Comparison of ENCODE assay signal across 21 mouse cellular contexts in the genomic region with DNA sequence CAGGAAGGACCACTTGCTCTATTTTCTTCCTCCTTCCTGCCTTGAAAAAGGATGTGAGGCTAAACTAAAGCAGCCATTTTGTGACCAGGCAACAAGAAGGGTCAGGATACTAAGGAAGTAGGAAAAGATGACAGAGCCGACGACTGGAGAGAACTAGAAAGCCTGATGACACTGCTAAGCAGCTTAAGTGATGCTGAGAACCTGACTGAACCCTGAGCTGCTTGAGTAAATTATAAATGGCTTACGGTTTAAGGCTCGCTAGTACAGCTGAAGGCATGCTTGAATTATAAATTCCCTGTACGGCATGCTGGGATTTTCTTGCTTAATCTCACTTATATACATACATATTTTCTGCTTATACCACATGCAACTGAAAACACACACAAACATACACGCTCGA.
"Had no signal": no experiment of that assay in that cellular context is flagged by ENCODE, and none has a peak within 500 bp of the region (broad histone marks: within the 10 kb centered on the region; RNA-seq: fewer than 3 reads in every experiment).

No protein-coding gene starts in this region.

- H3K4me3 ChIP-seq: intestine, embryonic 15.5 days; kidney, embryonic 15.5 days; limb, embryonic 12.5 days; limb, embryonic 15.5 days; midbrain, embryonic 12.5 days; neural tube, embryonic 12.5 days; neural tube, embryonic 15.5 days; stomach, embryonic 15.5 days had no signal

- H3K4me1 ChIP-seq: limb, embryonic 12.5 days; midbrain, embryonic 12.5 days; neural tube, embryonic 12.5 days; neural tube, embryonic 15.5 days; stomach, embryonic 15.5 days had no signal

- H3K9ac ChIP-seq: intestine, embryonic 15.5 days; kidney, embryonic 15.5 days; limb, embryonic 12.5 days; limb, embryonic 15.5 days; liver, embryonic 14.5 days; midbrain, embryonic 12.5 days; neural tube, embryonic 12.5 days; neural tube, embryonic 15.5 days; stomach, embryonic 15.5 days had no signal

- H3K36me3 ChIP-seq: intestine, embryonic 15.5 days; kidney, embryonic 15.5 days; midbrain, embryonic 12.5 days; neural tube, embryonic 12.5 days; neural tube, embryonic 15.5 days; stomach, embryonic 15.5 days had no signal

- H3K9me3 ChIP-seq: intestine, embryonic 15.5 days; kidney, embryonic 15.5 days; limb, embryonic 12.5 days; limb, embryonic 15.5 days; midbrain, embryonic 12.5 days; neural tube, embryonic 12.5 days; neural tube, embryonic 15.5 days; stomach, embryonic 15.5 days had no signal

- ATAC-seq: hindbrain, embryonic 16.5 days; intestine, embryonic 15.5 days had no signal

- H3K27me3 ChIP-seq: intestine, embryonic 15.5 days; kidney, embryonic 15.5 days; limb, embryonic 12.5 days; limb, embryonic 15.5 days; midbrain, embryonic 12.5 days; neural tube, embryonic 12.5 days; neural tube, embryonic 15.5 days; stomach, embryonic 15.5 days had no signal

- H3K4me2 ChIP-seq: intestine, embryonic 15.5 days; kidney, embryonic 15.5 days; limb, embryonic 12.5 days; limb, embryonic 15.5 days; midbrain, embryonic 12.5 days; neural tube, embryonic 12.5 days; neural tube, embryonic 15.5 days; stomach, embryonic 15.5 days had no signal

- DNase-seq: kidney, adult 11 months; kidney, adult 8-10 months; kidney, postnatal 10 days; kidney, postnatal 36 days; left cerebral cortex, postnatal 4 days; lung, adult 2 months; lung, postnatal 14 days; lung, postnatal 4 days; right cerebral cortex, postnatal 25 days; spleen, adult 18-20 months; thymus, postnatal 25 days had no signal

- H3K27ac ChIP-seq: intestine, embryonic 15.5 days; kidney, embryonic 15.5 days; limb, embryonic 12.5 days; limb, embryonic 15.5 days; midbrain, embryonic 12.5 days; neural tube, embryonic 12.5 days; neural tube, embryonic 15.5 days; stomach, embryonic 15.5 days had no signal
